Mouse (Mus musculus): ENCODE results near the gene Timm13.

Gene Timm13

DNA sequence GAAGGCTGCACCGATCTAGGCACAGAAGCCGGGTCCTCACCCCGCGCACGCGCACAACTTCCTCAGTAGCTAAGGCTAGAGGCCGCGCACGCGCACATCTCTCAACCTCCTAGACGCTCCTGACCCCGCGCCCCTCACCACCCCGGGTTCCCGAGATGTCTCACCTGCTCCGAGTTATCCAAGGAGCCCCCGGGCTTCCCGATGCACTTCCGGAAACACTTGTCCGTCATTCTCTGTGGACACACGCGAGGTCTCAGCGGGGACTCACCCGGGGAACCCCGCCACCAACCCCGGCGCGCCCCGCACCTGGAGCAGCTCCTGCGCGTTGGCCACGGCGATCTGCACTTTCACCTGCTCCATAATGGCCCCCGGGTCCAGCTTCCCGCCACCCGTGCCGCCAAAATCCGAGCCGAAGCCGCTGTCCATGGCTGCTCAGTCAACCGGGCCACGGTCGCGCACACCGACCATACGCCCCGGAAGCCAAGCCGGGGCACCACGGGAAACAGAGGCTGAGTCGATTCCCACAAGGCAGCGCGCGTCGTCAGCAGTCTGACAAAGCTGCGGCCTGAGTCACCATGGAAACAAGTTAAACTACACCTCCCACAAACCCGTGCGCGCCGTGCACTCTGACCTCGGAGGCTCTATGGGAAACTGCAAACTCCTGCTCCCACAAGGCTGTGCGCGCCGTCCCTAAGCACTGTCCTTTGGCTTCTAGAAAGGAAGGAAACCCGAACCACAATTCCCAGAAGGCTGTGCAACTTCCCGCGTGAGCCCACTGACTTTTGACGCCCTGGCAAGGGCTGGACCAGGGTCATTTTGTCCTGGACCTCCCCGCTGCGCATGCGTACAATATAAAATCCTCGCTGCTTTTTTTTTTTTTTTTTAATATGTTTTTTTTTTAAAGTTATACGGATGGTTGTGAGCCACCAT, at the start of gene Timm13:
Timm13 (minus strand) TSS at position 652 of the 930 bp plus-strand sequence.
- peak; percentile 100 for DNase-seq (ENCODE audit: low spot score)

DNA sequence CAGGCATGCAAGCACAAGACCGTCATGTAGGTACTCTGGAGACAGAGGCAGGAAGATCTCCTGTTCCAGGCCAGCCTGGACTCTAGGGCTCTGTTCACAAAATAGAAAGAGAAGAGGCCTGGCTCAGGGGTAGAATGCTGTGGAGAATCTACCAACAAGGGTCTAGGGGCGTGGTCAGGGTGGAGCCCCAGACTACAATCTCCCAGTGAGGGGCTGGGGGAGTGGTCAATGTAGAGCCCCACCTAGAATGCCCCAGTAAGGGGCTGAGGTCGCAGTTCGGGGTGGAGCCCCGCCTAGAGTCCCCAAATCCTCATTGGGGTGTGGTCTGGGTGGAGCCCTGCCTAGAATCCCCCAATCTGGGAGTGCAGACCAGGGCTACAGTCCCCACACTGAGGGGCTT, 49.5 kb upstream of the Timm13 start:
- DNase-seq (ENCODE audit: low spot score), result no peak

DNA sequence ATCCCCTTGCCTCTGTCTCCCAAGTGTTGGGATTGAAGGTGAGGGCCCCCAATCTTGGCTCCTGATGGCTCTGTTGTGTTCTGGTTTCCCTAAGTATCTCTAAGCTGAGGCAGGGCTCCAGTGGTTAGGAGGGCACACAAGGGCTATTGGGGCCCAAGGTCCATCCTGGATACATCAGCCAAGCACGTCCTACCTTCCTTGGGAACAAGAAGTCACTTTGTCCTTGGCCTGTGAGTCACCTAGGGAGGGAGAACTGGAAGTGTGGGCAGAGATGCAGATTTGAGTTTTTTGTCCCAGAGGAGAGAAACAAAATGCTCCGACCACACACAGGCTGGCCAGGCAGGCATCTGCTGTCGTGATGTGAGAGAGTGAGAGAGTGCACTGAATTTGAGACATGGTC, 48.3 kb upstream of the Timm13 start:
- no peak for DNase-seq (ENCODE audit: low spot score)

DNA sequence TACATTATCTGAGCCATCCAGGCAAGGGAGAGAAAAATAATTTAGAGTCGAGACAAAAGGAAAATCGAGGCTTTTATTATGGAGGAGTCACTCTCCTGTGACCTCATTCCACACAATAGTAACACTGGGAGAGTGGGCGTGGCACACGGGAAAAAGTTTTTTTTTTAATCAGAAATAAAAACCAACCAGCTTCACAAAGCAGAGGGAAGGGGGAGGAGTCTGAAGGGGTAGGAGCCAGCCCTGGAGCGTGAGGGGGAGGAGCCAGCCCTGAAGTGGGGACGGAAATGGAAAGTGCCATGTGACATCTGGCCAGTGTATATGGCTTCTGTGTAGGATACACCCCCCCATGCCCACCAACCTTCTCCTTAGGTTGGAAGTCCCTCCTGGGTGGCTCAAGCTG, 47.8 kb upstream of the Timm13 start:
- peak; percentile 48 for DNase-seq (ENCODE audit: low spot score)

DNA sequence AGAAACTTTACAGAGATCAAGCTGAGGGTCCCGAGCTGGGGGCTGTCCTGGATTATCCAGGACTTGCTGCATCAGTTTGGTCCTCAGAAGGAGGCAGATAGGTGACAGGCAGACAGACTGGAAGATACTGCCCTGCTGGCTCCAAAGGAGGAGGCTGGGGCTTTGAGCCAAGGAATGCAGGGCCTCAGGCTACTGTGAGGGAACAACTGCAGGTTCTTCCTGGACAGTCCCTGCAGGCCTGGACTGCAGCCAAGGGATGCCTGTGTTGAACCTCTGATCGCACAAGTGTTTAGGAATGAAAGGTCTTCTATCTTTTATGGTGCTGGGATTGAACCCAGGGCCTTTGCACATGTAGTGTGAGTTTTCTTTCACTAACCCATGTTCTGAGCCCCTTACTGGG, 47.0 kb upstream of the Timm13 start:
- DNase-seq (ENCODE audit: low spot score), result peak; percentile 68

DNA sequence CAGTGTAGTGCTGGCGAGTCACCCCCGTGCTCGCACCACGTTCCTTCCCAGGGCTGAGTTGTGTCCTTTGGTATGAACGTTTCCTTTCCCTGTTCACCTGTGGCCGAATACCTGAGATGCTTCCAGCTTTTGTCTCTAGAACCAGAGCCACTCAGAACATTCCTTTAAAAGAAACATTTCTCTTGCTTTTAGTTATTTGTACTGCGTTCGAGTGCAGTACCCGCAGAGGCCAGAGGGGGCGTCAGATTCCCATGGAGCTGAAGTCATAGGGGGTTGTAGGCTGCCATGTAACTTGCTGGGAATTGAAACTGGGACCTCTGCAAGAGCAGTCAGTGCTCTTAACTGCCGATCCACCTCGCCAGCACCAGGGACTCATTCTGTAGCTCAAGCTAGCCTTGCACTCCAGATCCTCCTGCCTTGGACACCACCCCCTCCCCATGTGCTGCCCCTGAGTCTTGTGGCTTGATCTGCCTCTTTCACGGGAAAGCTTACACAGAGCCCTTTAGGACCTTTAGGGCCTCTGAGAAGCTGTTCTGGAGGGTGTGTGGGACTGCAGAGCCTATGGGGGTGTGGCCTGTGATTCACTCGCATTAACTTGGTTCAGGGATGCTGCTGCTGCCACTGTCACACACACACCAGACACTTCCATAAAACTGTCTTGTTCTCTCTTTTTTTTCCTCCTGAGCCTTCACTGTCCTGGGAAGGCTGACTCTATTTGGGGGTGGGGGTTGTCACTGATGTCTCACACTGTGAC, 46.1 kb upstream of the Timm13 start:
- peak; percentile 50 for DNase-seq (ENCODE audit: low spot score)

DNA sequence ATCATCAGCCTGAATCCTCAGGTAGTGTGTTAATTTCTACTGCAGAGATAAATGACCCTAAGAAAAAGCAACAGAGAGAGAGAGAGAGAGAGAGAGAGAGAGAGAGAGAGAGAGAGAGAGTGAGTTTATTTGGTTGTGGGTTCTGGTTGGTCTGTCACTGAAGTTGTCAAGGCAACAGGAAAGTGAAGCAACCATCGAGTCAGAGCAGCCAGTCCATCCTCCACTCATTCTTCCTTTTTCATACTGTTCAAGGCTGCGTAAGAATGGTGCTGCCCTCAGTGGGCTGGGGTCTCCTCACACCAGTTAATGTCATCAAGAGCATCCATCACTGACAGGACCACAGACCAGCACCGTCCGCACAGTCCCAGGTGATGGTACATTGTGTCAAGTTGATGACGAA, 43.5 kb upstream of the Timm13 start:
- no peak for DNase-seq (ENCODE audit: low spot score)

DNA sequence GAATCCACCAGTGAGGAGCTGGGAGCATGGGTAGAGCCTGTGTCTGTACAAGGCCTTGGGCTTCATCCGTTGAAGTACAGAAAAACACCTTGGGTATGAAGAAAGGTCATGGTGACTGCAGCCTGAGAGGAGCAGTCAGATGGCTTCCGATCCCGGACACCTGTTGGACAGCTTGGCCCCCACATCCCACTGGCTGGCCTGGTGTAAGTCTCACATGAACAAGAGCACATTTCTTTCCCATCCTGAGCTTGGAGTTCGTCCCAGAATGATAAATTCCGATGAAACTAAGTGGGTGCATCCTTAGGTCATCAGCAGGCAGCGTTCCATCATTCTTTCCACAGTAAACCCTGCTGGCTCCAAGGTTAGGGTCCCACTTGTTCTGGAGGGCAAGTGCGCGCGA, 42.9 kb upstream of the Timm13 start:
- DNase-seq (ENCODE audit: low spot score), result no peak

DNA sequence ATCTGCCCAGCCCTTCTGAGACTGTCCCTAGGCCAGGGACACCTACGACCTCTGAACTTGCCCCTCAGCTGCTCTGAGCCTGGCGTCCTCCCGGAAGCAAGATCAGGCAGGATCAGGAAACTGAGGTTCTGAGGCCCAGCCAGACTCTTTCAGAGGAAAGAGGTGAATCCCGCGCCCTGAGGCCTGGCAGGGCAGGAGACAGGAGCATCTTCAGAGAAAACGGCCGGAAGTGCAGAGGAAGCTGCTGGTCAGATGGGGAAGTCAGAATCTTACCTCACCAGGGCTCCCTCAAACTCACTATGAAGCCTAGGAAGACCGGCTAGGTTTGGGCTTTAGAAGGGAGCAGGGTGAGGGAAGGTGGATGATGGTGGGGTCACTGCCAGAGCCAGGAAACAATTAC, 42.1 kb upstream of the Timm13 start:
- no peak for DNase-seq (ENCODE audit: low spot score)

DNA sequence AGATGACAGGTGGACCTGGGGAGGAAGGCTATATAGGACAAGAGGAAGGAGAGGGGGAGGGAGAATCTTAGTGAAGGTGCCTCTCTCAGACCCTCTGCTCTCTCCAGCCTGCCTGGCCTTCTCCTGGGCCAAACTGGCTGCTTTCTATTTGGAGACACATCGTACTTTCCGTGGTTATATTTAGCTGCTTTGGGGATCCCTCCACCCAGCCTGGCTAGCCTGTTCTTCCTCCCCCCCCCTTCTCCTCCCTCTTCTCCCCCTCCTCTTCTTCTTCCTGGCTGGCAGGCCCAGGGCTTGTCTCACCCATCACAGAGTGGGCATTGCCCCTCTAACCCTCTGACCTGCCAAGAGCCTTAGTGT, 40.2 kb upstream of the Timm13 start:
- DNase-seq (ENCODE audit: low spot score), result no peak

DNA sequence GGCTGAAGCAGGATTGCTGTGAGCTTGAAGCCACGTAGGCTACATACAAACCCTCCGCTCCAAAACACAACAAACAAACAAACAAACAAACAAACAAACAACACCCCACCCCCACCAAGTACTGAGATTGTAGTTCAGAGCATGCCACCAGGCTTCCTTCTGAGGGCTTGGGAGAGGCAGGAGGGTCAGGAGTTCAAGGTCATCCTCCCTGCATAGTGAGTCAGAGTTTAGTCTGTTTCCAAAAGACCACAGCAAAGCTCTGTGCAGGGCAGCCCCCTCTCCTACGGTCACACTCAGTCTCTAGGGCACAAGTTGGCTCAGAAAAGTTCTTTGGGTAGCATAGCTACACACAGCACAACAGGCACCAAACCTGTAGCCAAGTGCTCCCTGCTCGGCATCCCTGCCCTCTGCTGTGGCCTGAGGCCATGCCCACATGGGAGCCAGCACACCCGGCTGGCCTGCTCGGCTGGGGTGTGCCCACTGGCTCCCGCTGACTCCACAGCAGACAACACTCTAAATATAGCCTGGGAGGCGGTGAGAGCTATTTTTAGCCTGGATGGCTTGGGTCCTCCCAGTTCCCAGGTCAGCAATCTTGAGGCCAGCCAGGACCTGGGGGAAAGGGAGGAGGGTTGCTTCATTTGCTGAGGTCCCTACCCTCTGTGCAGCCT, 39.7 kb upstream of the Timm13 start:
- DNase-seq (ENCODE audit: low spot score), result peak; percentile 87

DNA sequence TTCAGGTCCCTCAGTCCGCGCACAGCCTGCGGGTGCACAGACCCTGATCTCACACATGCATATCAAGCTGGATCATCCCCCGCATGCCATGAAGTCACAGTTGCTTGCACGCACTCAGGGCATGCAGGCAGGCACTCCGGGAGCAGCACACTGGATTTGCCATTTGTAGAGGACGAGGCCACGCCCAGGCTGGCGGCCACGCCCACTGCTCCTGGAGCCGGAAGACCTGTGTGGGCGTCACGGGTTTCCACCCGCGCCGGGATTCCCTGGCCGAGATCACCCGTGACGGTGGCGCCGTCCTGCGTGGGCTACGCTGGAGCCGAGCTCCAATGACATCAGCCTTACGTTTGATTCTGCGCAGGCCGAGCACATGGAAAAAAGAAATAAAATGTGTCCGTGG, 38.9 kb upstream of the Timm13 start:
- peak; percentile 85 for DNase-seq (ENCODE audit: low spot score)

DNA sequence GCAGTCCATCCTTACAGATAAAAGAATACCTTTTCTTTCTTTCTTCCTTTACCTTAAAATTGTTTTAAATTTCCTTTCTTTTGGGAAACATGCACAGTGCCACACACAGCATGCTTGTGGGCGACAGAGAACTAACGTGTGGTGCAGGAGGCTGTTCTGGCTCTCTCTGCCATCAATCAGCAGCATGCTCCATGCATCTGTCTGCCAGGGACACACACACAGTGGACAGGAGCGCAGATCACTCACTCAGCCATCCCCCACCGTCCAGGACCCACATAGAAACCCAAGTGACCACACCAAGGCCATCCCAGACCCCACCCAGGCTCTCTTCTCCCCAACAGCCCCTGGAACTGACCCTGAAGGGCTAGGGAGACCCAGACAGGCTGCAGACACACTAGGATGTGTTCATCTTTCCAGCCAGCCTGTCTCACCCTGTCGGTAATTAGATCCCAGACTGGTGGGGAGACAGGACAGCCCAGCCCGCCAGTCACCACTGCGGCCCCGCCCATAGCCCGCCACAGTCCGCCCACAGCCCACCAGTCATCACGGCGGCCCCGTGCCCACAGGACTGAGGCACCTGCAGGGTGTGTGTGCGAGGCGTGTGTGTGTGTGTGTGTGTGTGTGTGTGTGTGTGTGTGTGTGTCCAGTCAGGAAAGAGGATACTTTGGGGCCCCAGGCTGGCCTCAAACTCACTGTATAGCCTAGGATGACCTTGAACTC, 38.2 kb upstream of the Timm13 start:
- DNase-seq (ENCODE audit: low spot score), result peak; percentile 54

DNA sequence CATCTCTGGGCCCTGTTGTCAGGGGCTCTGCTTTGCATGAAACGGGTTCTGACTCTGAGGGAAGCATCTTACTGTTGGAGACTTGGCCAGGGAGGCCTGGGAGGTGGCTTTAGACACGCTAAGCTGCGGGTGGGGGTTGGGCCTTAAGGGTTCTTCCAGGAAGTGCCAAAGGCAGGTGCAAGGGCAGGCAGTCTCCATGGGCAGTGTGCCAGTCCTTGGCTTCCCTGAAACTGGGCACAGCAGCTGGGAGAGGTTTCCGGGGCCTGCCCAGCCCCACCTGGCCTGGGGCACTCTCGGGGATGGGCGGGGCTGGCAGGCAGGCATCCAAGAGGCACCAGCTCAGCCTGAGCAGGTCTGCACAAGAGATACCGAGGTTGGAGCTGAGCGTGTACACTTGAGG, 36.9 kb upstream of the Timm13 start:
- peak; percentile 80 for DNase-seq (ENCODE audit: low spot score)

DNA sequence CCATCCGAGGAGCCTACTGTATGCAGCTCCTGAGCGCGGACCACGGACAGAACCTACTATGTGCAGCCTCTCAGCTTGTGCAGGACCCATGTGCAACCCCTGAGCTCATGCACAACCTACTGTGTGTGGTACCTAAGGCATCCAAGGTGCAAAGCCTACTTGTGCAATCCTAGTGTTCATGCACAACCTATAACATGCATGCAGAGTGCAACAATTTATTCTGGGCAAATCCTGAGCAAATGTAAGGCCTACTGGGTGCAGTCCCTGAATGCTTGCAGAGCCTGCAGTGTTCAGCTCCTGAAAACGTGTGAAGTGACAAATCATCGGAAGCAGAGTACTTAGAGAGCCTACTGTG, 36.0 kb upstream of the Timm13 start:
- peak; percentile 36 for DNase-seq (ENCODE audit: low spot score)

DNA sequence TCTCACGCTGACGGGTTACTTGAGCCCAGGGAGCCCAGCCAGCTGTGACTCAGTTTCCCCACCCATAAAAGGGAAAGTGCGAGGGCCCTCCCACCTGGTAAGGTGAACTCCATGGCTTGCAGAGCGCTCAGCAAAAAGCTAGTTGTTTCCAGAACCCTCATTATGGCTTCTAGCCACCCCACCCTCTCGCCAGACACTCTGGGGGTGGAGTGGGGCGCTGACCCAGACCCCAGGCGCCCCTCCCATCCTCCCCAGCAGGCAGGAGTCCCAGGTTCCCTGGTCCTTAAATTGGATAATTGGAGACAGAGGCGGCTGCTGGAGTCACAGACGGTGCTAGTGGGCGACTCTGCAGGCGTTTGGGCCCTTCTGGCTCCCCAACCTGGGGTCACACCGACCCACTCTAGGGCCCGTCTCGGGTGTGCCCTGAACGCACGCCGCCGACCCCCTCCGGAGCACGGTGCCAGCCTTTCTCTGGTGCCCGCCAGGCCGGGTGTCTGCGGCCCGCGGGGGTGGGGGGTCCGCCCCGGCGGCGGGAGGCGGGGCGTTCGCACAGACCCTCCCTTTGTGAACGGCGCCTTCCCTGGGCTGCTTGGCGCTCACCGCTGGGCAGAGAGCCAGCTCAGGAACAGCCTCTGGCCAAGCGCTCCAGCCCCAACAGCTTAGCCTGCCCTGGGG, 35.5 kb upstream of the Timm13 start:
- peak; percentile 83 for DNase-seq (ENCODE audit: low spot score)

DNA sequence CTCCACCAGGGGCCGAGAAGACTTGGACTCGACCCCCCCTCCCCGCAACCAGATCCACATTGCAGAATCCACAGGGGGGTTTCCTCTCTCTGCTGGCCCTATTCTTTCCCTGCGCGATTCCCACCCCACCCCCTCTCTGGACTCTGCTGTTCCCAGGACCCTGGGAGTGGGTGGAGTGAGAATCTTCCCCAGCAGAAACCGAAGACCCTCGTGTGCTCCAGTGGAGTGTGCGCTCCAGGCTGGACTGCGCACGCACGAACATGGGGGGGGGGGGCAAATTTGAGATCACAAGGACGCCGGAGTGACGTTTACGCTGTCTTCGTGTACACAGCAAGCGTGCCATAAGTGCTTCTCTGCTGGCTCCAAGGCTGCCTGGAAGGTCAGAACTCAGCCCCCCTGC, 34.9 kb upstream of the Timm13 start:
- no peak for DNase-seq (ENCODE audit: low spot score)

DNA sequence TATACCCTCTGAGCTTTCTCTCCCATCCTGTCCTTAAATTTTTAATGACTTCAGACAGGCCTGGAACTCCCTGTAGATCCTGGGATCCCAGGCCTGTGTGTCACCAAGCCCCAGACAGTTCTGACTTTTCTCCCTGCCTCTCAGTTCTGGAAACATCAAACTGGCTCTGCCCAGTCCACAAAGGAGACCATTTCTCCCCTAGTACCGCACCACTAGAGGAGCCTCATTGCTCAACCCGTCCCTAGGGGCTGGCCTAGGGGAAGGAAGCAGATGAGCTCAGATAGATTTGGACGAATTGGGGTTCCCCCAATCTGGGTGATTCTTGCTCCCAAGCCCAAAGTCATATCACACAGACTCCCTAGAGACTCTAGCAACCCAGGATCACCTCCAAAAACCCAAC, 34.5 kb upstream of the Timm13 start:
- peak; percentile 49 for DNase-seq (ENCODE audit: low spot score)

DNA sequence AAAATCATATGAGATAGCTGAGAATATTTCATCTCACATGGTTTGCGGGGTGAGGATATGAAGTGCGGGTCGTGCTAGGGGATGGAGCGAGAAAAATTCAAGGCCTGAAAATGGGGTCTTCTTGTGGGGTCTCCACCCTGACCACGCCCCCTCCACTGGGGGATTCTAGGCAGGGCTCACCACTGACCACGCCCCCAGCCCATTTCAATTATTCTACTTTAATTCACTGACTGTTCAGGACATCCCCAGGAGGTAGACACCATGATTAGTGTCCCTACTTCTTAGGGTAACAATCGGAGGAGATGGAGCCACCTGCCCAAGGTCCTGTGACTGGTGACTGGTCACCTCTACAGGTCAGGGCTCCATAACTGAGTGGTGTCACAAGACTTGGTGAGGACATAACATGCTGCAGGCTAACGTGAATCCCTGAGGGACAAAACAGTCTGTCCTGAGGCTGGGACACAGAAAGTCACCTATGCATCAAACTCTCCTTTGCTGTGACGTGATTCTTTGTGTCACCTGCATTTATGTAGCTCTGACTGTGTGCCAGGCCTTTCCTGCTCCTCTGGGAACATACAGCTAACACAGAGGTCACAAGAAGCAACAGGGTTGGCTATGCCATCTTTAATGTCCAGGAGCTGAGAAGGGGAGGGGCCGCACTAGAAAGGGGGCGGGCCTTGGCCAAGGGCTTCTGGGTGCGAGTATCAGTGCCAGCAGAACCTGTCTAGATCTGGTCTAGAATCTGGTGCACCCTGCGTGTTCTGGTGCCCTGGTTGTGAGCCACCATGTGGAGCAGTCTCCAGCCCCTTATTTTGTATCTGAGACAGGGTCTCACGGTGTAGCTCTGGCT, 33.6 kb upstream of the Timm13 start:
- no peak for DNase-seq (ENCODE audit: low spot score)

DNA sequence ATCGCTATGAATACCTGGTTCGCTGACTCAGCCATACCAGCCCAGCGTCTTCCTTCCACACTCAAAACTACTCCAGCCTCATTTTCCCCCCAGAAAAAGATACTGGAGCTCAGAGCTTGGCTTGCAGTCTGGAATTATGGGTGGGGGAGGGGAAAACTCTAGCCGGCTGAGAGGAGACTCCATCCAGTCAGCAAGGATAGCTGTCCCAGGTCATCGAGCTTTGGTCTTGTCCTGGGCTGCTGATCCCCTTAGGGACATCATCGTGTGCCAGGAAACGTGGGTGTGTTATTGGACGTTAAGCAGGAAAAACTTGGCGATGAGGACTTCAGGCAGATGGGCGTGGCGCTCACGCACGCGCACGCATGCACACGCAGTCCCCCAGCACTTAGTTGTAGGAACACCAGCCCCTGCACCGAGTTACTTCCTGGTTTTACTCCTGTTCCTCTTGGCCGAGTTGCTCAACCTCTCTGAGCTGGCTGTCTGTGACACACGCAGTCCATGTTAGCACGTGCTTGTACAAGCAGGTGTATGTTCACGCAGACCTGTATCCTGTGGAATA, 32.7 kb upstream of the Timm13 start:
- DNase-seq (ENCODE audit: low spot score), result peak; percentile 58

Measured in MN1 (cell line).